21 mouse cellular contexts compared by ENCODE assay signal in genomic region chr1:83831900-83832535, GRCm38 (mm10).
DNase-seq lines count a peak whose midpoint lies in the region; ATAC-seq and TF ChIP-seq lines count a peak whose summit lies in the region.
"Had no signal": no experiment of that assay in that cellular context is flagged by ENCODE, and none has a peak within 500 bp of the region (broad histone marks: within the 10 kb centered on the region; RNA-seq: fewer than 3 reads in every experiment).

No protein-coding gene starts in this region.

- no peak overlapping the region for H3K4me3 ChIP-seq in hindbrain, embryonic 11.5 days (ENCODE audit: low read depth, low read length)
- H3K4me3 ChIP-seq in hindbrain, embryonic 10.5 days = no peak overlapping the region
- no peak overlapping the region for H3K4me3 ChIP-seq in midbrain, postnatal 0 days (ENCODE audit: low read depth, low read length)
- H3K4me3 ChIP-seq in midbrain, embryonic 16.5 days (ENCODE audit: low read depth, low read length) = no peak overlapping the region
- H3K4me3 ChIP-seq in hindbrain, embryonic 15.5 days = no peak overlapping the region
- H3K4me3 ChIP-seq: embryonic facial prominence, embryonic 10.5 days; heart, embryonic 15.5 days; limb, embryonic 15.5 days; midbrain, embryonic 12.5 days had no signal

- no peaks in the 10 kb centered on the region for H3K27me3 ChIP-seq in hindbrain, embryonic 11.5 days (ENCODE audit: control insufficient read depth, insufficient read depth, low read length)
- H3K27me3 ChIP-seq in hindbrain, embryonic 10.5 days (ENCODE audit: insufficient read depth, poor library complexity, severe bottlenecking) = no peaks in the 10 kb centered on the region
- no peaks in the 10 kb centered on the region for H3K27me3 ChIP-seq in midbrain, postnatal 0 days (ENCODE audit: insufficient read depth, low read length)
- H3K27me3 ChIP-seq in midbrain, embryonic 16.5 days (ENCODE audit: control insufficient read depth, insufficient read depth, low read depth, low read length) = no peaks in the 10 kb centered on the region
- H3K27me3 ChIP-seq in hindbrain, embryonic 15.5 days = no peaks in the 10 kb centered on the region
- H3K27me3 ChIP-seq: heart, embryonic 15.5 days; limb, embryonic 15.5 days; midbrain, embryonic 12.5 days had no signal

- no peak overlapping the region for H3K9ac ChIP-seq in hindbrain, embryonic 11.5 days (ENCODE audit: low read depth, low read length)
- H3K9ac ChIP-seq in midbrain, postnatal 0 days (replicated peaks; ENCODE audit: low read length, poor library complexity, severe bottlenecking) = no peak overlapping the region
- no peak overlapping the region for H3K9ac ChIP-seq in midbrain, embryonic 16.5 days (ENCODE audit: low read depth, low read length)
- H3K9ac ChIP-seq in hindbrain, embryonic 15.5 days = no peak overlapping the region
- H3K9ac ChIP-seq: forebrain, postnatal 0 days; heart, embryonic 15.5 days; limb, embryonic 15.5 days; liver, embryonic 14.5 days; lung, embryonic 14.5 days; midbrain, embryonic 12.5 days had no signal

- H3K36me3 ChIP-seq in hindbrain, embryonic 11.5 days (ENCODE audit: control insufficient read depth, insufficient read depth, low read length) = no peaks in the 10 kb centered on the region
- H3K36me3 ChIP-seq in hindbrain, embryonic 10.5 days = no peaks in the 10 kb centered on the region
- no peaks in the 10 kb centered on the region for H3K36me3 ChIP-seq in midbrain, postnatal 0 days (ENCODE audit: insufficient read depth, low read length)
- H3K36me3 ChIP-seq in midbrain, embryonic 16.5 days (ENCODE audit: control insufficient read depth, insufficient read depth, low read length) = no peaks in the 10 kb centered on the region
- no peaks in the 10 kb centered on the region for H3K36me3 ChIP-seq in hindbrain, embryonic 15.5 days
- H3K36me3 ChIP-seq: embryonic facial prominence, embryonic 10.5 days; heart, embryonic 15.5 days; limb, embryonic 15.5 days; midbrain, embryonic 12.5 days had no signal

- no peak overlapping the region for H3K27ac ChIP-seq in hindbrain, embryonic 11.5 days (ENCODE audit: low read depth, low read length)
- H3K27ac ChIP-seq in hindbrain, embryonic 10.5 days = no peak overlapping the region
- no peak overlapping the region for H3K27ac ChIP-seq in midbrain, postnatal 0 days (ENCODE audit: low read depth, low read length)
- no peak overlapping the region for H3K27ac ChIP-seq in midbrain, embryonic 16.5 days (ENCODE audit: low read length)
- H3K27ac ChIP-seq in hindbrain, embryonic 15.5 days (replicated peaks) = peak overlapping the region; percentile 69; the same call in 1 of the 2 replicates
- H3K27ac ChIP-seq: embryonic facial prominence, embryonic 10.5 days; heart, embryonic 15.5 days; limb, embryonic 15.5 days; liver, embryonic 14.5 days; midbrain, embryonic 12.5 days had no signal

- H3K4me1 ChIP-seq in hindbrain, embryonic 11.5 days (replicated peaks; ENCODE audit: control insufficient read depth, insufficient read depth, low read length) = no peaks in the 10 kb centered on the region
- no peaks in the 10 kb centered on the region for H3K4me1 ChIP-seq in hindbrain, embryonic 10.5 days (replicated peaks)
- H3K4me1 ChIP-seq in midbrain, postnatal 0 days (ENCODE audit: insufficient read depth, low read length) = no peaks in the 10 kb centered on the region
- no peaks in the 10 kb centered on the region for H3K4me1 ChIP-seq in midbrain, embryonic 16.5 days (ENCODE audit: control insufficient read depth, insufficient read depth, low read length)
- peaks cover 15% of the 10 kb centered on the region for H3K4me1 ChIP-seq in hindbrain, embryonic 15.5 days (replicated peaks)
- H3K4me1 ChIP-seq: embryonic facial prominence, embryonic 10.5 days; heart, embryonic 15.5 days; limb, embryonic 15.5 days; midbrain, embryonic 12.5 days had no signal

- ATAC-seq in hindbrain, embryonic 11.5 days (ENCODE audit: low FRiP score) = peak; percentile 71; the same call in 1 of the 2 replicates
- no peak for ATAC-seq in midbrain, postnatal 0 days (ENCODE audit: low FRiP score)
- ATAC-seq in midbrain, embryonic 16.5 days = no peak
- peak; percentile 54 for ATAC-seq in hindbrain, embryonic 15.5 days (ENCODE audit: low FRiP score, low read depth)
- ATAC-seq: forebrain, postnatal 0 days; intestine, embryonic 16.5 days had no signal

- WGBS in hindbrain, embryonic 11.5 days = 92% methylated on average over 3 of the region's 3 CpGs
- whole genome bisulfite sequencing in hindbrain, embryonic 10.5 days = 94% methylated on average over 3 of the region's 3 CpGs
- 90% methylated on average over 3 of the region's 3 CpGs for WGBS in midbrain, postnatal 0 days
- WGBS in midbrain, embryonic 16.5 days = 77% methylated on average over 3 of the region's 3 CpGs
- WGBS in hindbrain, embryonic 15.5 days = 56% methylated on average over 3 of the region's 3 CpGs

- H3K9me3 ChIP-seq in hindbrain, embryonic 11.5 days (ENCODE audit: control insufficient read depth, low read length) = no peaks in the 10 kb centered on the region
- no peaks in the 10 kb centered on the region for H3K9me3 ChIP-seq in hindbrain, embryonic 10.5 days
- no peaks in the 10 kb centered on the region for H3K9me3 ChIP-seq in midbrain, postnatal 0 days (ENCODE audit: low read length)
- H3K9me3 ChIP-seq in midbrain, embryonic 16.5 days (replicated peaks; ENCODE audit: control insufficient read depth, low read length, poor library complexity, severe bottlenecking) = no peaks in the 10 kb centered on the region
- H3K9me3 ChIP-seq in hindbrain, embryonic 15.5 days = no peaks in the 10 kb centered on the region
- H3K9me3 ChIP-seq: embryonic facial prominence, embryonic 10.5 days; heart, embryonic 15.5 days; limb, embryonic 15.5 days; midbrain, embryonic 12.5 days had no signal

- no peak for TF ChIP-seq CTCF in midbrain, postnatal 0 days (IDR thresholded peaks at IDR 0.05)

- no peak for DNase-seq in hindbrain, embryonic 11.5 days (ENCODE audit: low spot score)
- no peak for DNase-seq in hindbrain, embryonic 10.5 days (ENCODE audit: low spot score)
- DNase-seq in midbrain, postnatal 0 days (ENCODE audit: low spot score) = peak; percentile 51
- no peak for DNase-seq in ovary, adult 18-20 months (ENCODE audit: low spot score)
- DNase-seq in layer of hippocampus, postnatal 14 days (ENCODE audit: low spot score in 2 of 2) = no peak
- DNase-seq: adrenal gland, adult 8-10 months; cerebellum, adult 8-10 months; forebrain, postnatal 0 days; gastrocnemius, postnatal 25 days; kidney, postnatal 25 days; lung, embryonic 14.5 days; thymus, adult 18-20 months; thymus, postnatal 36 days had no signal

- H3K4me2 ChIP-seq in hindbrain, embryonic 11.5 days (replicated peaks; ENCODE audit: low read depth, low read length) = no peak overlapping the region
- no peak overlapping the region for H3K4me2 ChIP-seq in midbrain, postnatal 0 days (ENCODE audit: low read depth, low read length, poor library complexity, severe bottlenecking)
- no peak overlapping the region for H3K4me2 ChIP-seq in midbrain, embryonic 16.5 days (ENCODE audit: low read length)
- H3K4me2 ChIP-seq in hindbrain, embryonic 15.5 days = no peak overlapping the region
- H3K4me2 ChIP-seq: heart, embryonic 15.5 days; limb, embryonic 15.5 days; lung, embryonic 14.5 days; midbrain, embryonic 12.5 days had no signal

Comparison
In these comparisons a context has a peak if more than half of its experiments do, and no peak if none do; other contexts are left out.
1. ATAC-seq: peak in hindbrain, embryonic 11.5 days (single experiment) and hindbrain, embryonic 15.5 days (single experiment); none in midbrain, postnatal 0 days (single experiment) and midbrain, embryonic 16.5 days (single experiment).